Mouse (Mus musculus) intestine, embryonic 16.5 days (tissue): ENCODE data around the gene Hnrnpab. TPM values are rescaled to one million over a fixed set of nuclear protein-coding genes. Genes with fewer than 3 reads are reported as not detected.
"Not testable (repeated sequence)": the region's sequence is repeated elsewhere in the genome, so short reads cannot be mapped to it uniquely, and the experiment has no call there.

Experiments used
- ATAC-seq: fragments of 200-750 bp; cut with Nextera tagmentation; 2 replicates; pipeline ENCODE4 v1.8.0; 2017; ENCODE audit warnings: moderate TSS enrichment, moderate library complexity
- H3K27ac ChIP-seq: fragments of 300-500 bp; sonication (generic); 2 replicates; pipeline ENCODE4 v1.5.1; 2014; ENCODE audit warnings: mild to moderate bottlenecking, low read length
- H3K27me3 ChIP-seq: fragments of 300-500 bp; sonication (generic); replicated peaks from 2 replicates; pipeline ENCODE4 v1.6.1; 2014; ENCODE audit warnings: low read length, control low read depth, mixed read lengths; ENCODE audit not compliant: control insufficient read depth, insufficient read depth
- H3K36me3 ChIP-seq: fragments of 300-500 bp; sonication (generic); 2 replicates; pipeline ENCODE4 v1.6.1; 2014; ENCODE audit warnings: low read length, control low read depth; ENCODE audit not compliant: control insufficient read depth, insufficient read depth
- H3K4me1 ChIP-seq: fragments of 300-500 bp; sonication (generic); 2 replicates; pipeline ENCODE4 v1.6.1; 2014; ENCODE audit warnings: low read length, control low read depth, mixed read lengths; ENCODE audit not compliant: control insufficient read depth, insufficient read depth
- H3K4me2 ChIP-seq: fragments of 300-500 bp; sonication (generic); 2 replicates; pipeline ENCODE4 v1.6.1; 2014; ENCODE audit warnings: low read depth, low read length, control low read depth
- H3K4me3 ChIP-seq: fragments of 300-500 bp; sonication (generic); 2 replicates; pipeline ENCODE4 v1.5.1; 2014; ENCODE audit warnings: mild to moderate bottlenecking, low read length
- H3K9ac ChIP-seq: fragments of 300-500 bp; sonication (generic); 2 replicates; pipeline ENCODE4 v1.6.1; 2014; ENCODE audit warnings: low read depth, low read length
- H3K9me3 ChIP-seq: fragments of 300-500 bp; sonication (generic); 2 replicates; pipeline ENCODE4 v1.6.1; 2016; ENCODE audit warnings: low read length, control low read depth; ENCODE audit not compliant: control insufficient read depth
- WGBS: fragments of 180-500 bp; shearing (Covaris S2); extraction: QIAGEN DNeasy Blood & Tissue Kit; methylation state at CpG from one replicate; pipeline ENCODE4 v1.1.7; 2014; 5-methylcytosine and 5-hydroxymethylcytosine counted together
- polyA plus RNA-seq: library from polyadenylated mRNA; unstranded; fragments of >200 nt; fragmentation: Nextera tagmentation; extraction: Ambion mirVana; gene quantifications from 2 replicates; pipeline ENCODE4 v1.2.1, GENCODE M21; 2015

The Hnrnpab gene
- polyA plus RNA-seq, 1 experiment from 2014 or later = 264 TPM

DNA sequence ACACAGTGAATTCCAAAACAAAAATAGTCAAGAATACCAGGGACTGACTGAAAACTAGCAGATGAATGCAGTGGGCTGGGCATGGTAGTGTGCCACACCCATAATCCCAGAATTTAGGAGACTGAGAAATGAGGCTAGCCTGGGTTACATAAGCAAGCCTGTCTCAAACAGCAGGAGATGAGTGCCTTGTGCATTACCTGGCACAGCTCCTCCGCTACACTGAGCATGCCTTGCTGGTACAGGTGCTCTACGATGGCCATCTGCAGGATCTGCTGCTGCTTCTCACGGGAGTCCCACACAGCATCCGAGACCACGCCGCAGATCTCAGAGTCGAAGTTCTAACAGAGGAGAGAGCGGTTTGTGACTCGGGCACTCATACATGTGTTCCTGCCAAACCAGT, 20.8 kb upstream of the Hnrnpab start:
- H3K9ac ChIP-seq = no peak overlapping the region
- H3K9me3 ChIP-seq = no peaks in the 10 kb centered on the region
- H3K27me3 ChIP-seq = no peaks in the 10 kb centered on the region
- no peak overlapping the region for H3K4me2 ChIP-seq
- H3K4me1 ChIP-seq = no peaks in the 10 kb centered on the region
- 93% methylated on average over 9 of the region's 9 CpGs for WGBS
- H3K27ac ChIP-seq = no peak overlapping the region
- H3K4me3 ChIP-seq = no peak overlapping the region
- ATAC-seq = no peak
- H3K36me3 ChIP-seq = peaks cover 30% of the 10 kb centered on the region

DNA sequence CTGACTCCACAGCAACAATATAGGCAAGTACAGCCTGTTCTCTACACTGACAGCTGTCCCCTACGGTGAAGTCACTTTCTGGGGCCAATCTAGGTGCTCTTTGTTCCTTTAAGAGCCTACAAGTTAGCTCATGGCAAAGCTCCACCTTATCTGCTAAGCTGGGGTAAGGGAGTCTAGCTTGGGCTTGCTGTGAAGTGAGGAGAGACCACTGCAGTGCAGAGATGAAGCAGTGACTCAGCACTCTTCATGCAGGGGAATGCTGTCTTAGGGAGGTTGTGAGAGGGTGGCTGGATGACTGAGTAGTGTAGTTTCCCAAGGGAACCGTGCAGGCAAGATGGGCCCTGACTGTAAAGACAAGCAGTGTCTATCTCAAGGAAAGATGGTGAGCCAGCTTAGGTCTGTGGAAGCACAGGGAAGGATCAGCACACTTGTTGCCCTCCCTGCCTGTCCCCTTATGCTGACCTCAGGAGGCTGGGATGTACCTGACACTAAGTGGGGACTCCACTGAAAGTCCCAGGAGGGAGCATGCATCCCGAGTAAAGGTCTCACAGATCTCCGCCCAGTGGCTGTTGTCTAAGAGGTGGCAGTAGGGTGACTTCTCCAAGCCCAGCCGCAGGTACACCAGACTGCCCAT, 18.7 kb upstream of the Hnrnpab start:
- no peak overlapping the region for H3K4me2 ChIP-seq
- WGBS = 80% methylated on average over 5 of the region's 5 CpGs
- no peak overlapping the region for H3K27ac ChIP-seq
- no peaks in the 10 kb centered on the region for H3K9me3 ChIP-seq
- no peak overlapping the region for H3K9ac ChIP-seq
- no peaks in the 10 kb centered on the region for H3K27me3 ChIP-seq
- no peak for ATAC-seq
- H3K36me3 ChIP-seq = peaks cover 30% of the 10 kb centered on the region
- no peak overlapping the region for H3K4me3 ChIP-seq
- peaks cover 15% of the 10 kb centered on the region for H3K4me1 ChIP-seq

DNA sequence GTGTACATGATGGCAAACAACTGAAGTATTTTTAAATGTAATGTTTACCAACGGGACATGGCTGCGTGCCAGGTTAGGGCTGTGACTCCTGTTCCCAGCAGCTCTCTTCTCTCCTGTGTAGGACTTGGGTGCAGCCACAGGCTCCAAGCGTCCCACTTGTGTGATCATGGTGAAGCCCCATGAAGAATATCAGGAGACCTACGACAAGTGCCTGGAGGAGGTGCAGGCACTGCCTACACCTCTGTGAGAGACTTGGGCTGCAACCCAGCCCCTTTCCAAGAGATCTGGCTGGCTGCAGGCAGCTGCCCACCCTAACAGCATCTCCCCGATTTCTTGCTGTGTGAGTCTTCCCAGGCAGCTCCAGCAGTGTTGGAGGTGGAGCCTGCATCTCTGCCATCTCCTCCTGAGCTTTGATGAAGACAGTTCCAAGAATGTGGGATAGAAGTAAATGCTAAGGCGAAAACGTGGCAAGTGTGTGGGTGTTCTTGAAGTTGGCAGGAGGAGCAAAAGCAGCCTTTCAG, 16.4 kb upstream of the Hnrnpab start:
- ATAC-seq = no peak
- no peaks in the 10 kb centered on the region for H3K27me3 ChIP-seq
- H3K9me3 ChIP-seq = no peaks in the 10 kb centered on the region
- H3K9ac ChIP-seq = no peak overlapping the region
- no peak overlapping the region for H3K4me2 ChIP-seq
- no peak overlapping the region for H3K4me3 ChIP-seq
- WGBS = 86% methylated on average over 7 of the region's 7 CpGs
- peaks cover 27% of the 10 kb centered on the region for H3K36me3 ChIP-seq
- no peak overlapping the region for H3K27ac ChIP-seq
- H3K4me1 ChIP-seq = peaks cover 16% of the 10 kb centered on the region

DNA sequence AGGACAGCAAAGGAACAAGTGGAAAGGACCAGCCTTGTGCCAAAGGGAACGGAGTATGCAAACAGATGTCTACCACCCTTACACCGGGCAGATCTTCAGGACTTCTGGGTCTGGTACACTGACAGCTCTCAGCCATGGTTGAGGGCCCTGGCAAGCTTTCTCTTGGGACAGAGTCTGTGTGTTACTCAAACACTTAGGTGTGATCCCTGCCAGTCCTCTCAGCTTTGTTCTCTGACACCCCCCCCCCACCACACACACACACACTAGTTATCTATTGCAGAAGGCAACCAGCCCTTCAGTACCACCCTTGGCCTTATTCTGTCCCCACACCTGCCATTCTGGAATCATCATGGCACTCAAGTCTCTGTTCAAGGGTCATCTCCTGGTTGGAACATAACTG, 15.1 kb upstream of the Hnrnpab start:
- H3K4me2 ChIP-seq = no peak overlapping the region
- no peaks in the 10 kb centered on the region for H3K9me3 ChIP-seq
- no peaks in the 10 kb centered on the region for H3K27me3 ChIP-seq
- peaks cover 21% of the 10 kb centered on the region for H3K36me3 ChIP-seq
- 98% methylated on average over 2 of the region's 2 CpGs for WGBS
- ATAC-seq = no peak
- H3K27ac ChIP-seq = no peak overlapping the region
- peaks cover 16% of the 10 kb centered on the region for H3K4me1 ChIP-seq
- H3K4me3 ChIP-seq = no peak overlapping the region
- peak overlapping the region; percentile 32; the same call in 1 of the 2 replicates for H3K9ac ChIP-seq

DNA sequence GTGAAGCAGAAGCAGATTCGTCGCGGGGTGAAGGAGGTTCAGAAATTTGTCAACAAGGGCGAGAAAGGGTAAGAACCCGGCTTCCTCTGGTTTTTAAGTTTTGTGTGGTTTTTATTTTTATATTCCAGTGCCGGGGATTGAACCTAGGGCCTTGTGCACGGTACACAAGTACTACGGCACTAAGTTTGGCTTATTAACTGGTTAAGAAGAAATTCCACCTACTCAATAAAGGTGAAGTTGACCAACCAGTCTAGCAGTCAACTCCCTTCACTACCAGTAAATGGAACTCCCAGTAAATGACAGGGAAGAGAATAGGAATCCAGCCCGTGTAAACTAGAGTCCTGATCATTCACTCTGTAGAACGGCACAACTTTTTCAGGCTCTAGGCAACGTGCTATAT, 13.4 kb upstream of the Hnrnpab start:
- peak overlapping the region; percentile 8; the same call in 1 of the 2 replicates for H3K27ac ChIP-seq
- H3K27me3 ChIP-seq = no peaks in the 10 kb centered on the region
- under 1% methylated on average over 11 of the region's 11 CpGs for WGBS
- peak overlapping the region; percentile 70 for H3K4me3 ChIP-seq
- peaks cover 22% of the 10 kb centered on the region for H3K4me1 ChIP-seq
- no peaks in the 10 kb centered on the region for H3K9me3 ChIP-seq
- H3K36me3 ChIP-seq = peaks cover 19% of the 10 kb centered on the region
- peak overlapping the region; percentile 72 for H3K4me2 ChIP-seq
- no peak for ATAC-seq
- peak overlapping the region; percentile 77 for H3K9ac ChIP-seq

DNA sequence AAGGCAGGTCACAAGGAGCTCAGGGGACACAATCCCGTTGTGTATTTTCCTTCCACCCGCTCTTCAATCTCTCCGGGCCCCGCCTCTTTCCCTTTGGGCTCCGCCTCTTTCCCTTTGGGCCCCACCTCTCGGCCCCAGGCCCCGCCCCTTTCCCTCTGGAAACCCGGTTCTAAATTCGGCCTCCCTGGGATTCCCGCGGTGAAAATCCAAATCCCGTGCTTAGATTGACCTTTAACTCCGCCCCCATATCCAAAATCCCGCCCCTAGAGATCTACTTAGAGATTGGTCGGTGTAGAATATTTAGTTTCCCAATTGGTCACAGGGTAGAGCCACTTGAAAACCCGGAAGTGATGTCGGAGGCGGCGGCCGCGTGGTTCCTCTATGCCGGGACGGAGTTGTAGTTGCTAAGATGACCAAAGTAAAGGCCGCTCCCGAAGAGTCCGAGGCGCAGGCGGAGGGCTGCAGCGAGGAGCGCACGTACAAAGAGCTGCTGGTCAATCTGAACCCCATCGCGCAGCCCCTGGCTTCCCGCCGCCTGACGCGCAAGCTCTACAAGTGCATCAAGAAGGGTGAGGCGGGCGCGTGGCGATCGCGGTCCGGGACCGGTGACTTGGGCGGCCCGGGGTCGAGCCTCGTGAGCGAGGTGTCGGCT, 12.9 kb upstream of the Hnrnpab start, which contains the start of gene Nhp2:
Gene Nhp2, plus strand, starts transcription at position 327 of the 652 bp plus-strand sequence.
- H3K27ac ChIP-seq = peak within 1 kb of the TSS; percentile 8; the same call in 1 of the 2 replicates
- ATAC-seq = peak; percentile 86
- H3K4me1 ChIP-seq = peaks cover 28% of the 10 kb centered on the region
- peak within 1 kb of the TSS; percentile 72 for H3K4me2 ChIP-seq
- under 1% methylated on average over 51 of the region's 51 CpGs for WGBS
- peak within 1 kb of the TSS; percentile 77 for H3K9ac ChIP-seq
- no peaks in the 10 kb centered on the region for H3K9me3 ChIP-seq
- H3K36me3 ChIP-seq = peaks cover 16% of the 10 kb centered on the region
- no peaks in the 10 kb centered on the region for H3K27me3 ChIP-seq
- peak within 1 kb of the TSS; percentile 70 for H3K4me3 ChIP-seq

DNA sequence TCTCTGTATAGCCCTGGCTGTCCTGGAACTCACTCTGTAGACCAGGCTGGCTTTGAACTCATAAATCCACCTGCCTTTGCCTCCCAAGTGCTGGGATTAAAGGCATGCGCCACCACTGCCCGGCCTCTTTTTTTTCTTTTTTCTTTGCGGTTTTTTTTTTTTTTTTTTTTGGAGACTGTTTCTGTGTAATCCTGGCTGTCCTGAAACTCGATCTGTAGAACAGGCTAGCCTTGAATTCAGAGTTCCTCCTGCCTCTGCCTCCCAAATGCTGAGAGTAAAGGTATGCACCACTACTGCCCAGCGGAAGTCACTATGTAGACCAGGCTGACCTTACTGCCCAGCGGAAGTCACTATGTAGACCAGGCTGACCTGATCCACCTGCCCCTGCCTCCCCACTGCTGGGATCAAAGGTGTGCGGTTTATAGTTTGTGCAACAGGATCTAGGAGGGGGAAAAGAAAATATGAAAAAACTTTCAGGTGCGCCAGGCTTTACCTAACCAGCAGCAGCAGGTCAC, 12.3 kb upstream of the Hnrnpab start:
- H3K27ac ChIP-seq = no peak overlapping the region; the same call in 1 of the 2 replicates
- H3K4me3 ChIP-seq = peak overlapping the region; percentile 70
- peaks cover 11% of the 10 kb centered on the region; the same call in 1 of the 2 replicates for H3K36me3 ChIP-seq
- no peaks in the 10 kb centered on the region for H3K27me3 ChIP-seq
- H3K9ac ChIP-seq = 0 out of 2 replicates have a peak overlapping the region, but pooled peaks have one; percentile 10
- peaks cover 31% of the 10 kb centered on the region for H3K4me1 ChIP-seq
- no peaks in the 10 kb centered on the region for H3K9me3 ChIP-seq
- H3K4me2 ChIP-seq = peak overlapping the region; percentile 37
- peak; percentile 36 for ATAC-seq
- 51% methylated on average over 8 of the region's 8 CpGs for WGBS

DNA sequence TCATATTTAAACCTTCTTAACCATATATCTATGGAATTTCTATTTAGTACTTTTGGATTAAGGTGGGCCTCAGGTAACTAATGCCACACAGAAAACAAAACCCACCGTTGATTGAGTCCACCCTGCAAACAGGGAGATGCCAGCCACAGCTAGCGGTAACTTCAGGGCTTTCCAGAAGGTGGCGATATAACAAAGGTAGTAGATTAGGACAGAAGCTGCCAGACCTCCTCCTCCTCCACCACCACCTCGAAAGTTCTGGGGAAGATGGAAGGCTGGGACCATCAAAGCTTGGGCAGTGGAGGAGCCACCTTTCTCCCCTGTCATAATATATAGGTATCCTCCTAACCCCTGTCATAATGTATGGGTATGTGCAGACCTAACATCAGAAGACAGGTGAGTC, 11.0 kb upstream of the Hnrnpab start:
- ATAC-seq = no peak

DNA sequence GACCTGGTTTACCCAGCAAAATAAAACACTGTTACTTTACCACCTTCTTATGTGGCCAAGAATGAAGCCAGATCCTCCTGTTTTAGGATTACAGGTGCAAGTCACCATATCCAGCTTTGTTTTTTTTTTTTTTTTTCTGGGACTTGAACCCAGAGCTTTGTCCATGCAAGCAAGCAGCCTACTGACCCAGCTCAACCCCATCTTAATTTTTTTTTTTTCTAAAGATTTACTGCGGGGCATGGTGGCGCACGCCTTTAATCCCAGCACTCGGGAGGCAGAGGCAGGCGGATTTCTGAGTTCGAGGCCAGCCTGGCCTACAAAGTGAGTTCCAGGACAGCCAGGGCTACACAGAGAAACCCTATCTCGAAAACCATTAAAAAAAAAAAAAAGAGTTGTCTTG, 9.5 kb upstream of the Hnrnpab start:
- peaks cover 24% of the 10 kb centered on the region for H3K4me1 ChIP-seq
- WGBS = 91% methylated on average over 7 of the region's 7 CpGs

More for the DNA sequence above, 11.0 kb upstream of the Hnrnpab start:
- no peaks in the 10 kb centered on the region for H3K9me3 ChIP-seq
- H3K4me3 ChIP-seq = no peak overlapping the region
- no peaks in the 10 kb centered on the region for H3K27me3 ChIP-seq
- no peak overlapping the region for H3K9ac ChIP-seq
- 4% methylated on average over 4 of the region's 4 CpGs for WGBS
- H3K4me2 ChIP-seq = no peak overlapping the region
- H3K36me3 ChIP-seq = no peaks in the 10 kb centered on the region
- peaks cover 31% of the 10 kb centered on the region for H3K4me1 ChIP-seq
- no peak overlapping the region for H3K27ac ChIP-seq

More for the DNA sequence above, 9.5 kb upstream of the Hnrnpab start:
- H3K9me3 ChIP-seq, H3K4me3 ChIP-seq, ATAC-seq, H3K36me3 ChIP-seq, H3K27me3 ChIP-seq: not testable (repeated sequence)
- Histone ChIP-seq H3K27ac (peak overlapping the region; percentile 96), H3K4me2 (peak overlapping the region; percentile 74), H3K9ac (peak overlapping the region; percentile 78; the same call in 1 of the 2 replicates)
